Mouse (Mus musculus) CD4-positive helper T cell, adult 2 months (primary cell): ENCODE measurements around the gene S1pr2.
"Not testable (repeated sequence)": the region's sequence is repeated elsewhere in the genome, so short reads cannot be mapped to it uniquely, and the experiment has no call there.

Experiments
- DNase-seq: peaks from one replicate; pipeline ENCODE4 v3.0.0-alpha.2; 2012; ENCODE audit warnings: low read depth, missing footprints, low spot score

The S1pr2 gene

GRCm38 (mm10) chr9:20976216-20976960, at the start of gene S1pr2:
Gene S1pr2 (minus strand): TSS chr9:20976781.
- DNase-seq = peak; percentile 89

- no peak for DNase-seq
Observed at GRCm38 (mm10) chr9:21025258-21025810, 48.8 kb upstream of the S1pr2 start.

DNA sequence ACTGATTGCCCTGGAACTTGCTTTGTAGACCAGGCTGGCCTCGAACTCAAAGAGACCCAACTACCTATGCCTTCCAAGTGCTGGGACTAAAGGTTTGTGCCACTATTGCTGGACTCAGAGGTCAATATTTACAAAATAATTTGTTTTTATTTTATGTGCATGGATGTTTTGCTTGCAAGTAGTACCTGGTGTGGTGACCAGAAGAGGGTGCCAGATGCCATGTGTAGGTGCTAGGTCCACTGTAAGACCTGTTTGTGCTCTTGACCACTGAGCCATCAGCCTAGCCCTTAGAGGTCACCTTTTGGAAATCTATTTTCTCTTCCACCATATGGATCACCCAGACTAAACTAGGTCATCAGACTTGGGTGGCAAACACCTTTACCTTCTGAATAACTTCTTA, 46.1 kb upstream of the S1pr2 start:
- no peak for DNase-seq

GRCm38 (mm10) chr9:21022288-21022687, 45.7 kb upstream of the S1pr2 start:
- DNase-seq = no peak

- DNase-seq = no peak
Observed at GRCm38 (mm10) chr9:21021363-21021762, 44.8 kb upstream of the S1pr2 start.

DNA sequence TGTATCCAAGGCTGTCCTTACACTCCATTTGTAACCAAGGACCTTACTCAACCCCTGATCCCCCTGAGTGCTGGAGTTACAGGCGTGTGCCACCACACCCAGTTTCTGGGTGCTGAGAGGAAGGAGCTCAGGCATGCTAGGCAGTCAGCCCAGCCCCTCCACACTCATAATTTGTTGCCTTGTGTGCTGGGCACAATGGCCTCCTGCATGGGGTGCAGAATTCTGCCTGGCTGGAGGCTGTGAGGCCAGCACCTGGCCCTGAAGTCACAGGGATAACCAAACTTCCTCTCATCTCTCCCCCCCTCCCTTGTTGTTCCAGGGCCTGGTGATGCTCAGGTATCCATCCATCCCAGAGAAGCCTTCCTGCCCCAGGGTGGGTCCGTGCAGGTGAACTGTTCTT, 42.0 kb upstream of the S1pr2 start:
- no peak for DNase-seq

GRCm38 (mm10) chr9:21017177-21017575, 40.6 kb upstream of the S1pr2 start:
- DNase-seq = no peak

DNA sequence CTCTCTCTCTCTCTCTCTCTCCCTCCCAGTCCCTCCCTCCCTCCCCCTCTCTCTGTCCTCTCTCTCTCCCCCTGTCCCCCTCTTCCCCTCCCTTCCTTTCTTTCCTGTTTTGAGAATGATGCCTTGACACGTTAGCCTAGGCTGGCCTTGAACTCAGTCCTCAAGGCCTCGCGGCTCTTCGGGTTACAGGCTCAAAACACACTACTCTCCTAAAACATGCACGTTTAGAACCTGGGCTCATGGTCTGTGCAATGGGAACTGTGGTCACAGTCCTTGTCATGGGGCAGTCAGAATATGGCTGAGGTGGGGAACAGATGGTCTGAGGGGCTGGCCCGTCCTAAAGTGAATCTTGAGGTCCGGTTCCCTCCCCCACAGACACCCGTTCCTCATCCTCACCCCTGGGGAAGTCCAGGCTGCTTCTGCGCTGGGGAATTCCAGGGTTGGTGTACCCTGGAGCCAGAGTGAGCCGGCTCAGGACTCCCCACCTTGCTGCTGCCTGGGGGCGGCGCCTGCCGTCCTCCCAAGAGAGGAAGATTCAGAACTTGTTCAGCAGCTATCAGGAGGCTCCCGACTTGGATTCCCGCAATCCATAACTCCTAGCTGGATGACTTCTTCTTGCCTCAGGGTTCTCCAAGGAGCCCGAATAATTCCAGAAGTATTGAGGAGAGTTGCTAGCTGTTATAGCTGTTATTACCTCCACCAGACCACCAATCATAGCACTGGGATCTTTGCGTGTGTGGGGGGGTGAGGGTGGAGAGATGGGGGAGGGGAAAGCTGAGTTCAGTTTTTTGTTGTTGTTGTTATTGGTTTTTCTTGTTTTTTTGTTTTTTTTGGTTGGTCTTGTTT, 40.0 kb upstream of the S1pr2 start:
- peak; percentile 53 for DNase-seq

DNA sequence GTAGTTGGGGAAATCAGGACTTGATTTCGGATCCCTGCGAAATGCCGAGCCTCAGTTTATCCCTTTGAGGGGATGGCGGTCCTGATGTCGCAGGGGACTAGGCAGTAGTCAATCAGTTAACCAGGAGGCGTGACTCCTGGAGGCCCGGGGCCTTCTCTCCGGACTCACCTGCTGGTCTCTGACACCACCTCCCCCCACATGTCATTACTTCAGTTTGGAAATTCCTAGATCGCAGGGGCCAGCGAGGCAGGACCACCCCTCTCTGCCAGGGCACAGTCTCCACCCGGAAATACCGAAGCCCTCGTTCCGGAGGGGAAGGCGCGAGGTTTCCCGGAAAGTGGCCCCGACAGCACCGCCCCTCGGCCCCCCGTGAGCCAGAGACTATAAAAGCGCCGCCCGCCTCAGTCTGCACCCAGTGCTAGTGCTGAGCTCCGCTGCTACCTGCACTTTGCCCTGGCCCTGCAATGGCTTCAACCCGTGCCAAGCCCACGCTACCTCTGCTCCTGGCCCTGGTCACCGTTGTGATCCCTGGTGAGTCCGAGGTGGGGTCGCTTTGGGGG, 39.1 kb upstream of the S1pr2 start, which contains the start of gene Icam1:
TSS of gene Icam1 (plus strand) at position 415 of the 560 bp plus-strand sequence.
- peak; percentile 81 for DNase-seq

DNA sequence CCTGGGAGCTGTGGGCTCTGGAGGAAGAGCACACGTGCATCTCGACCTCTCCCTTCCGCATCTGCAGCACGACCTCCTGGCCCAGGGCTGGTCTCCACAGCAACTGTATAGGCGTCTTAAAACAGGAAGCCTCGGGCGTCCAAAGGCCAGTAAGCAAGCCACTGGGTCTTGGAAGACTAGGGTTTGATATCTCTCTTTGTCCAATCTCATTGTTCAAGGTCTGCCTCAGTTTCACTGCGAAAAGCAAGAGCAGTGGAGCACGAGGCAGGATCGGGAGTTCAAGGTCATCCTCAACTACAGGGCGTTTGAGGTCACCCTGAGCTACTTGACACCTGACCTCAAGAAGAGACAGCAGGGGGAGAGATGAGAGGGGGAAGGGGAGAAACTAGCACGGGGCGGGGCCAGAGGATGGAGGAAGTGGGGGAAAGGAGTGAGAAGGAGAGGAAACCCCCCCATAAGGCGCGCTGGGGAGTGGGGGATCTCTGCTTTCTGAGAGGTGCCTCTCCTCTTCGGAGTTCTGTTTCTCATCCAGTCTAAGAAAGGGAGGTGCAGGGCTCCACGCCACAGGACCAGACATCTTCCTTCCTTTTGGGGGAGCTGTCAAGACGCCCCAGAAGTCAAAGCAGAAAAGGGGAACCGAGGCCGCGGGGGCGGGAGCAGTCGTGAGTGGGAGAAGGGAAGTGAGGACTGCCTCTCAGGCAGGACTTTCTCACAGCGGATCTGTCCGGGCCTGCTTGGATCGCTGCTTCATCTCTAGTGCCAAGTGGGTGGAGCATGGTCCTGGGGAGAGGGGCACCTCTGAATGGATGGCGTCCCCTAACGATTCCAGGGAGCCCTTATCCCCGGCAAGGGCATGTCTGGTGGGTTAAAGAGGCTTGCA, 38.4 kb upstream of the S1pr2 start:
- peak; percentile 57 for DNase-seq

- no peak for DNase-seq
Observed at GRCm38 (mm10) chr9:21012368-21012767, 35.8 kb upstream of the S1pr2 start.

- DNase-seq = no peak
Observed at GRCm38 (mm10) chr9:21011846-21012312, 35.3 kb upstream of the S1pr2 start.

GRCm38 (mm10) chr9:21010939-21011541, 34.5 kb upstream of the S1pr2 start:
- DNase-seq = not testable (repeated sequence)

DNA sequence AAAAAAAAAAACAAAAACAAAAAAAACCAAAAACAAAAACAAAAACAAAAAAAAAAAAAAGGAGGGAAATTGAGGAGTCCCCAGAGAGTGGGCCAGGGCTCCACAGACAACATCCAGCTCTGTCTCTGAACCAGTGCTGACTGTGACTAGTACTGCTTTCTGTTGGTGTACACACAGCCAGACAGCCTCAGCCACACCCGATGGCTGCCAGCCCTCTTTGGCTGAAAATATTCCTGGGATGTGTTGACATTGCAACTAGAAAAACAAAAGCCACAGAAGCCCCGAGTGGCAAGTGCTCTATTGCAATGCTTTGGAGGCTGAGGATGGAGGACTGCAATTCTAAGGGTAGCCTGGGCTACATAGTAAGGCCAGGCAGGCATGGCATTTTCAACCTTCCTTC, 33.8 kb upstream of the S1pr2 start:
- DNase-seq = no peak

- no peak for DNase-seq
Observed at GRCm38 (mm10) chr9:21008007-21008406, 31.4 kb upstream of the S1pr2 start.

DNA sequence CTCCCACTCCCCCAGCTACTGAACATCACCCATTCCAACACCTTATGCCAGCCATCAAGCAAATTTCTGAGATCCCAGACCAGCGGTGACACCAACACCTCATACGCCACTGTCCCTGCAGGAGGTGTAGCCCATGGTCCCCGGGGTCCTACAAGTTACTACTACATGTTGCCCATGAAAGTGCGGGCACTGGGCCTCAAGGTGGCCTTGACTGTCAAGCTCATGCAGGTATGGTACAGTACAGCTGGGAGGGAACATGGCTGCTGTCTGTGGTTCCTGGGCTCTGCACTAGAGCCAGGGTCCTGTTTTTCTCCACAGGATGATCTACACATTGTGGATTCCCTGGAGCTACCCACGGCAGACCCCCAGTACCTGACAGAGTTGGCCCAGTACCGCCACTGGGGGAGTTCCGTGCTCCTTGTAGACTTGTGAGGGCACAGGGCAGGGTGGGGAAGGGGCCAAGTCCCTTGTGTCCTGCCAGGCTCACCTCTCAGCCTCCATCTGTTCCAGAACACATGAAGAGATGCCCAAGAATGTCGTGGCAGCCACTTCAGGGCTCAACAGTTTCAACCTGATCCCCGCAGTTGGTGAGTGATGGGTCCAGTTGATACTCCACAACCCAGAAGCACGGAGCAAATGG, 30.9 kb upstream of the S1pr2 start:
- DNase-seq = no peak

GRCm38 (mm10) chr9:21002627-21003551, 26.3 kb upstream of the S1pr2 start, which contains the start of gene Mrpl4:
Gene Mrpl4 (plus strand): TSS chr9:21002738.
- peak; percentile 92 for DNase-seq

GRCm38 (mm10) chr9:21002270-21002626, 25.7 kb upstream of the S1pr2 start:
- no peak for DNase-seq

GRCm38 (mm10) chr9:21001651-21002200, 25.1 kb upstream of the S1pr2 start:
- DNase-seq = no peak
